Mouse (Mus musculus) right cerebral cortex, postnatal 36 days (tissue): ENCODE data around the gene Slc19a3.
"Not testable (repeated sequence)": the region's sequence is repeated elsewhere in the genome, so short reads cannot be mapped to it uniquely, and the experiment has no call there.

Experiments used
- DNase-seq, 2 experiments: peaks; one replicate each; pipeline ENCODE4 v3.0.0; 2022; ENCODE audit warnings: low spot score in 2 of 2, mixed read lengths in 1 of 2

Slc19a3 gene

GRCm38 (mm10) chr1:83007471-83007870 lies 30.8 kb downstream of the Slc19a3 start:
- no peak for DNase-seq

- DNase-seq = no peak
Measured at GRCm38 (mm10) chr1:83006218-83007179, 31.7 kb downstream of the Slc19a3 start.

DNA sequence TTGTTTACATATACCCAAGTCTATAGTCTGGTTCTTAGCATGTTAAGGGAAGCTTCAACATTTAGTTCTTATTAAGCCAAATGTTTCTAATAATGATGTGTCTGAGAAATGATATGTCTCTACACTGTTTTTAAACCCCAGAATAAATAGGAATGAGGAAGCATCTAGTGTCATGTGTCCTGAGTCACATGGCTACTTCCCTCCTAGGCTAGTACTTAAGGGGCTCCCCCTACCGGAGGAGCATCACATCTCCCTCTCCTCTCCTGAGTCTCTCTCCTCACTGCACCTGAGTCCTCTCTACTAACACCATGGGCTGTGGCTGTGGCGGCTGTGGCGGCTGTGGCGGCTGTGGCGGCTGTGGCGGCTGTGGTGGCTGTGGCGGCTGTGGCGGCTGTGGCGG lies 37.9 kb downstream of the Slc19a3 start, which contains the start of gene Gm47959:
Gene Gm47959 (plus strand): TSS at position 243 of the 400 bp plus-strand sequence.
- not testable (repeated sequence) for DNase-seq

- no peak for DNase-seq
Measured at GRCm38 (mm10) chr1:82993947-82994346, 44.3 kb downstream of the Slc19a3 start.

DNA sequence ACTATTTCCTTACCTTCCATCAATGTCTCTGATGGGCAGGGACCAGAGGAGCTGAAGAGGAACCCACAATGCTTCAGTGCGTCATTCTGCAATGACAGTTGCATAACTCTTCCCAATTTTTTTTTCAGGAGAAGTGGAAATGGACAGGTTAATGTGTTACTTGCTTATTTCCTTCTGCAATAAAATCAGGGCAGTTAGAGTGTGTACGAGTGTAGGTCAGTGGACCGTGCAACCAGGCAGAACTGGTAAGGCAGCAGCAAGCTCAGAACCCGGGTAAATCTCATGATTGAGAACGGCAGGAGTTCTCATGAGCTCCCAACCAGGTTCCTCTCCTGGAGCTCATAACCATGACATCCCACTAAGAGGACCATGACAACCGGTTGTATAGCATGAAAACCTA lies 46.2 kb downstream of the Slc19a3 start:
- no peak for DNase-seq

DNA sequence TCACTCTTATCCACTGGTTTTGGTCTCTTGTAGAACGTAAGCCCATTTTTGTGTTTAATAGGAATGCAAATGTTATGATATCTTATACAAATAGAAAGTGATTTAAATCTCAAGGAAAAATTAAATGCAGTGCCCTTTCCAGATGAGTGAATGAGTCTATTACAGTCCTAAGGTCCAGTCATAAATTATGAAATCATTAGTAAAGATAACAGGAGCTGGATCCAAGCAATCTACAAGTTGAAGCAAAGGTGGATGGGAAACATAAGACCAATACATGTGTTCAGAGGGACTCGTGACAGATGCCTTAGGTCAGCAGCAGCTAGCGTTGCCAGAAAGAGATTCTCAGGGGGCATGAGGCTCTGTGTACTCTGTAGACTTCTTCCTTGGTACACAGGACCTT lies 46.7 kb downstream of the Slc19a3 start:
- DNase-seq = no peak

DNA sequence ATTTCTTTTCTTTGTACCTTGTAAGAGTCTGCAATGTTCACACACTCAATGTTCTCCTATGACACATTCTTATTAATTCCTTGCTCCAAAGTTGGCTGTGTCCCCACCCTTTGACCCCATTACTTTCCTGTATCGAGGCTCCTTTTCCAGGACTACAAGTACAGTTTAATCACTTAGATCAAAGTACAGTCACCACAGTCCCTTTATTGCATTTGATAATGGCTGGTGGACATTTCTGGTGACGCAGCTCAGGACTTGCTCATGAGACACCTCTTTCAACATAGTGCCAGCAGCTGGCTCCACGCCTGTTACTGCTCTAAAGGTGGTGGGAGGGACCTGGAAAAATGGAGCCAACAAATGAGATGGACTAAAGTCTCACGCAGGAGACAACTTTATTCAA lies 47.2 kb downstream of the Slc19a3 start:
- no peak for DNase-seq

- DNase-seq = peak in 1 of 2 experiments; percentile 27
Measured at GRCm38 (mm10) chr1:82987530-82988198, 50.6 kb downstream of the Slc19a3 start.

DNA sequence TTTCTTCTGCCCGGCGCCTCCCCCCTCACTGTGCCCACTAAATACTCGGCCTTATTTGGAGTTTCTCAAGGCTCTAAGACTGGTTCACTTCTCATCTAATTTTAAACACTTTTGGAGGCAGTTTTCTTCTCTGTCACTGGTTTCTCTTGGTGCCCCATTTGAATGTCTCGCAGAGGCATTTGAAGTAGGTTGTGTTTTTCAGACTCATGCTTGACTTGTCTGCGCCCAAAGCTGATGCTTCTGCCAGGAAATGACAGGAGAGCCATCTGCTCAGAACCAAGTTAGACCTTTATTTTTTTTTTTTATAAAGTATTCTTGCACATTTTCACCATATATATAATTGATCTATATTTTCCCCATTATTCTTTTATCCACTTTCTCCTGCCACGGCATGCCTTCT lies 51.5 kb downstream of the Slc19a3 start:
- no peak for DNase-seq

DNA sequence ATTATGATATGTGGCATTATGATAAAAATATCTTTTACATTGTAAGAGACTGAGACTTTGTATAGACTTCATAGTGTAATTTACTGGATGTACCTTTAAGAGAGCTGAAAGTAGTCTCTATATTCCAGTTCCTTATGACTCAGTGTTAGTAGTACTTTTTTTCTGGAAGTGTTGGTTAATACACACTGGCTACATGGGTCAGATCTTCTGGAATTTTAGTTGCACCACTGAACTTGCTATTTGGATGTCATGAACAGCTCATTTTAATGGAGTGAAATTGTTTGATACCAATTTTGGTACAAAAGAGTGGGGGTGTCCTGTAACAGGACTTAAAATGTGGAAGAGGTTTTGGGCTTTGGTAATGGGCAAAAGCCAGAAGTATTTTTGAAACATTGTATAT lies 60.4 kb downstream of the Slc19a3 start:
- no peak for DNase-seq

GRCm38 (mm10) chr1:82975750-82976149 lies 62.5 kb downstream of the Slc19a3 start:
- DNase-seq = no peak

GRCm38 (mm10) chr1:82974342-82974741 lies 63.9 kb downstream of the Slc19a3 start:
- DNase-seq = no peak

DNA sequence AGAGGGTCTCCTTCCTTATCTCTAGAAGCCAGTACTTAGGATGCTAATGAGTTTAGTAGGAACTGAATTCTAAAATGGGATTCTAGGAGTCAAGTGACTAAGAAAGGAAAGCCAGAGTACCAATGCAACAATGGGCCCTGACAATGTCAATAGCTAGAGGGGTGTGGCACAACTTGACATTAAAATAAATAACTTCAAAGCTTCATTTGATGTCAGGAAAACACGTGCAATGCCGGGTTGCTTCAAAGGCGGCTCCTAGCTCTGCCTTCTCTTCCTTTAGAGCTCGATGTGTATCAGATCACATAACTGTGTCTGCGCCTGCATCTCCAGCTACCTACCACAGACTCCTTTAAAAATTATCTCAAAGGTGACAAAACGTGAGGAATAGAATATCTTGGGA lies 64.3 kb downstream of the Slc19a3 start:
- DNase-seq = no peak

DNA sequence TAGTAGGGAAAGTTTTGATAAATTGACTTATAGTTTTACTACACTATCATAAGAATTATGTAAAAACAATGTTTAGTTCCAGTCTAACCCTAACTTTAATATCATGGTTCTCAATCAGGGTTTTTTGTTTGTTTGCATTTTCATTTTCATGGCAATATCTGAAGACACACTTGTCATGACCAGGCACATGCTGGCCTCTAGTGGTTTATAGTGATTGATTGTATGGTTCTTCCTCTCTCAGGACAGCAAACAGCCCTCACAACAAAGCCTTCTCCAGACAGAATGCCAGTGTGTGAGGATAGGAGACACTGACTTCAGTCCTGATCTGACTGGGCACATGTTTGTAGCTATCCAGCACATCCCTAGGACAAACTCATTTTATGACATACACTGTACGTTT lies 65.0 kb downstream of the Slc19a3 start:
- no peak for DNase-seq

DNA sequence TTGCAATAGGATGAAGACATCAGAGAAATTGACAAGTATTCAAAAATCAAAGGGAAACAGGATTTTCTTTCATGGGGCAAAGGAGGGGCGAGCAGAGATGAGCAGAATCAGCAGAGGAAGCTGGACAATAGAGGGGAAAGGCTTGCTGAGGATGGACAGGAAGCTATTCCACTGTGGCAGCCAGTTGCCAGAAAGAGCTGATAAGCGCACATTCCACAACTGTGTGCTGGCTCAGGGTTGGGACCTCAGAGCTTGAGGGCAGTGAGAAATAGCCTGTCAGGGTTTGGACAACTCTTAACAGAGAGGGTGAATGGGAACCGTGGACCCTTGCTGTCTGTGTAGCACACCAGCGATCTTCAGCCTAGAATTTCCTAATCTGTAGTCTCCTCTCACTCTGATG lies 66.2 kb downstream of the Slc19a3 start:
- no peak for DNase-seq

- DNase-seq = no peak
Measured at GRCm38 (mm10) chr1:82966413-82966812, 71.8 kb downstream of the Slc19a3 start.
